Mouse (Mus musculus): Measurements from ENCODE around the gene 2900026A02Rik.

GRCm38 (mm10) chr5:113167733-113168132 is 53.3 kb downstream of the 2900026A02Rik start:
- peak; percentile 69 for TF ChIP-seq CTCF (IDR thresholded peaks at IDR 0.05; ENCODE audit: borderline replicate concordance, extremely low read depth, insufficient read depth, insufficient read length)
- no peak for TF ChIP-seq POLR2A (IDR thresholded peaks at IDR 0.05; ENCODE audit: borderline replicate concordance, extremely low read depth, insufficient read depth, insufficient read length, poor library complexity, severe bottlenecking)

All from brain, embryonic 14.5 days (tissue).